Mouse (Mus musculus): ENCODE measurements around the gene P3h3. TPM values are rescaled to one million over a fixed set of nuclear protein-coding genes. Genes with fewer than 3 reads are reported as not detected.
"Not testable (repeated sequence)": the region's sequence is repeated elsewhere in the genome, so short reads cannot be mapped to it uniquely, and the experiment has no call there.

Gene P3h3
- total and polyA plus RNA-seq, 3 experiments: not detected

DNA sequence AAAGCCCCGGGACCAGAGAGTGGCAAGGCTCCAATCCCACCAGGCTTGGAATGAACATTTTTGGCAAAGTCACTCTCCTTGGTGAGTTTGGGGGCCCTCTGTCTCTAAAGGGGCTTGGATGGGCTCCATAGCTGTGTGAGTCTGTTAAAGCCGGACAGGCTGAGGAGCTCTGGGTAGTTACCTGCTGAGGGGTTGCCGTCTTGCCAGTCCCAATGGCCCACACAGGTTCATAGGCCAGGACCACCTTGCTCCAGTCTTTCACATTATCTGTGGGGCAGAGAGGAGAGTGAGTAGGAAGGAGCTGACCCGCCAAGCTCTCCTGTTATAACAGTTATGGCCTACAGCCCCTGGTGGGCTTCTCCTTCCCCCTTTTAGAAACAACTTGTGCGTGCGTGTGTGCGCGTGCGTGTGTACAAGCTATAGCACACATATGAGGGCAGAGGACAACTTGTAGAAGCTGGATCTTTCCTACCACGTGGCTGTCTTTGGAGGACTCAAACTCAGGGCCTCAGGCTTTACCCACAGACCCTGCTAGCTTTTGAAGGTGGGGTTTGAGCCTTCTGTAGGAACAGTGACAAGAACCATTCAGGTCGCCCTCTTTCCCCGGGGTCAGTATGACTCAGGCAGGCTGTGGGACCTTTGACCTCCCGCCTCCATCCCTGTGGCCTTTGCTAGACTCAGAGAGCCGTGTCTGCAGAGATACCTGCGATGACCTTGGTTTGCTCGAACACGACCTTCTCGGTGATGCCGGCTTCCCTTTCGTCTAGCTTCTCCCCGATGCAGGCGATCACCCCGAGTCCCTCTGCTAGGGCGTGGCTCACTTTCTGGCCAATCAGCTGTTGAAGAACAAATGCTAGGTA lies 45.6 kb downstream of the P3h3 start:
- no peak for ATAC-seq (ENCODE audit: extremely low read depth, insufficient number of reproducible peaks, low FRiP score, poor library complexity, severe bottlenecking)
- peak overlapping the region; percentile 78 for H3K4me3 ChIP-seq (ENCODE audit: low read depth, low read length)
- no peak for DNase-seq (ENCODE audit: low spot score)

DNA sequence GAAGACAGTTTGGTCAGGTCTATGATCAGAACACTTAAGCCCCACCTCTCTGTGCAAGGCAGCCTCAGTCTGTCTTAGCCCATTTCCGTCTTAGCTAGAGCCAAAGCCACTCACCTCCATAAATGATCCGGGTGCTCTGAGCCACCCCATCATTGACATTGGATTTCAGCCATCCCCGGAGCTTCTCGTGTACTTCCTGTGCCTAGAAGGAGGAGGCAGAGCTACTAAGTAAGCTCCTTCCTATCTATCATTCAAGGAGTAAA lies 46.2 kb downstream of the P3h3 start:
- no peak for TF ChIP-seq GATA2 (IDR thresholded peaks at IDR 0.05; ENCODE audit: borderline replicate concordance, low read depth, low read length)
- no peak for TF ChIP-seq GATA1 (IDR thresholded peaks at IDR 0.05; ENCODE audit: borderline replicate concordance, low read length)
- no peak for TF ChIP-seq TAL1 (conservative IDR thresholded peaks at IDR 0.05; ENCODE audit: low read depth, low read length)
- TF ChIP-seq POLR2AphosphoS5 (IDR thresholded peaks at IDR 0.05; ENCODE audit: insufficient replicate concordance, low read depth, low read length): no peak
- TF ChIP-seq CTCF (IDR thresholded peaks at IDR 0.05; ENCODE audit: low read depth, low read length): no peak
- Histone ChIP-seq H3K9me3 (replicated peaks) (no peaks in the 10 kb centered on the region), H3K4me3 (ENCODE audit: low read depth, low read length) (peak overlapping the region; percentile 78; the same call in 1 of the 2 replicates), H3K36me3 (replicated peaks) (peaks cover 74% of the 10 kb centered on the region), H3K4me1 (ENCODE audit: insufficient read depth, low read depth, low read length) (peaks cover 77% of the 10 kb centered on the region), H3K27me3 (ENCODE audit: insufficient read depth, low read length) (no peaks in the 10 kb centered on the region)
- ATAC-seq (ENCODE audit: extremely low read depth, insufficient number of reproducible peaks, low FRiP score, poor library complexity, severe bottlenecking) (no peak), DNase-seq (ENCODE audit: low spot score) (no peak)

More for the DNA sequence above, 45.6 kb downstream of the P3h3 start:
- no peaks in the 10 kb centered on the region for H3K27me3 ChIP-seq (ENCODE audit: insufficient read depth, low read length)
- peaks cover 71% of the 10 kb centered on the region for H3K4me1 ChIP-seq (ENCODE audit: insufficient read depth, low read depth, low read length)
- TF ChIP-seq GATA2 (IDR thresholded peaks at IDR 0.05; ENCODE audit: borderline replicate concordance, low read depth, low read length) (no peak), POLR2AphosphoS5 (IDR thresholded peaks at IDR 0.05; ENCODE audit: insufficient replicate concordance, low read depth, low read length) (0 out of 2 replicates have a peak, but pooled peaks have one; percentile 23)
- no peaks in the 10 kb centered on the region for H3K9me3 ChIP-seq (replicated peaks)
- H3K36me3 ChIP-seq (replicated peaks): peaks cover 80% of the 10 kb centered on the region

DNA sequence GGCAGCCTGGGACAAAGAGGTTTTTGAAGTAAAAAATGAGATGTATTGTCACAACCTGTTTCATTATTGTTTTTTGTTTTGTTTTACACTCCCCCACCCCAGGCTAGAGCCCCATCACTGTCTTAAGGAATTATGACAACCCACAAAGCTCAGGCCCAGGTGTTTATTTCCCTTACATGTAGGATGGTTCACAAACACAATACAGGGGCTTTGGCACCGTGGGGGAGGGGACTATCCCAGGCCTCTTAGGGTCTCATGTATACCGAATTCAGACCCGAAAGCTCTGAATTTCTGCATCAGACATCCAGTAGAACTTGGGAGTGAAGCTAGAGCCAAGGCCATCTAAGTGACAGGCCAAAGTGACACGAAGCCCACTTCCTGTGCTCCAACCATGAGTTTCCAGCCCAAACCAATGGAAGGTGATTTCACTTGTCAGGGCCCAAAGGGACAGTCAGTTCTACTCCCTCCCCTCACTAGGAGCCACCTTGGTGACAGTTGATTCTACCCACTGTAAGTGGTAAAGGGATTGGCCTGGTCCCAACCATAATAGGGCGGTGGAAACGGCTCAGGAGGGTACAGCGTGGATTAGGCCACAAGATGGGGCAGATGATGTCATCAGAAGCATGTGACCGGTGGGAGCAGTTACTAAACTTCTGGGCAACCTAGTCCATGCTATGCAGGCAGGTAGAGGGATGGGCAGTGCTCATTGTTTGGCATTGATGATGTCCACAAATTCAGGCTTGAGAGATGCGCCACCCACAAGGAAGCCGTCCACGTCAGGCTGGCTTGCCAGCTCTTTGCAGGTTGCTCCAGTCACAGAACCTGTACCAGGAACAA lies 46.8 kb downstream of the P3h3 start:
- not testable (repeated sequence) for H3K9me3 ChIP-seq (replicated peaks); ATAC-seq (ENCODE audit: extremely low read depth, insufficient number of reproducible peaks, low FRiP score, poor library complexity, severe bottlenecking); H3K27me3 ChIP-seq (ENCODE audit: insufficient read depth, low read length); DNase-seq (ENCODE audit: low spot score)
- peaks cover 83% of the 10 kb centered on the region for H3K4me1 ChIP-seq (ENCODE audit: insufficient read depth, low read depth, low read length)
- peak overlapping the region; percentile 78; the same call in 1 of the 2 replicates for H3K4me3 ChIP-seq (ENCODE audit: low read depth, low read length)
- peaks cover 69% of the 10 kb centered on the region for H3K36me3 ChIP-seq (replicated peaks)

DNA sequence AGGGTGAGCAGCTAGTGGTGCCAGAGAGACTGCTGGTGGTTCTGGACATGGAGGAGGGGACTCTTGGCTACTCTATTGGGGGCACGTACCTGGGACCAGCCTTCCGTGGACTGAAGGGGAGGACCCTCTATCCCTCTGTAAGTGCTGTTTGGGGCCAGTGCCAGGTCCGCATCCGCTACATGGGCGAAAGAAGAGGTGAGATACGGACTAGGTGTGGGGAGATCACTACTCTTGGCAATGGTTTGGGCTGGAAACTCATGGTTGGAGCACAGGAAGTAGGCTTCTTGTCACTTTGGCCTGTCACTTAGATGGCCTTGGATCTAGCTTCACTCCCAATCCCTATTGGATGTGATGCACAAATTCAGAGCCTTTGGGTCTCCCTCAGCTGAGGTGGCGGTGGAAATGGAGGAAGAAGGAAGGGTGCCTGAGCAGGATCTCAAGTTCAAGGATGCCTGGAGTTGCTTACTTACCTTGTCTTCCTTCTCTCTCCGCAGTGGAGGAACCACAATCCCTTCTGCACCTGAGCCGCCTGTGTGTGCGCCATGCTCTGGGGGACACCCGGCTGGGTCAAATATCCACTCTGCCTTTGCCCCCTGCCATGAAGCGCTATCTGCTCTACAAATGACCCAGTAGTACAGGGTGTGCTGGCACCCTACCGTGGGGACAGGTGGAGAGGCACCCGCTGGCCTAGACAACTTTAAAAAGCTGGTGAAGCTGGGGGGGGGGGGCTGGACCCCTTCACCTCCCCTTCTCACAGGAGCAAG lies 47.6 kb downstream of the P3h3 start:
- no peak for DNase-seq (ENCODE audit: low spot score)

DNA sequence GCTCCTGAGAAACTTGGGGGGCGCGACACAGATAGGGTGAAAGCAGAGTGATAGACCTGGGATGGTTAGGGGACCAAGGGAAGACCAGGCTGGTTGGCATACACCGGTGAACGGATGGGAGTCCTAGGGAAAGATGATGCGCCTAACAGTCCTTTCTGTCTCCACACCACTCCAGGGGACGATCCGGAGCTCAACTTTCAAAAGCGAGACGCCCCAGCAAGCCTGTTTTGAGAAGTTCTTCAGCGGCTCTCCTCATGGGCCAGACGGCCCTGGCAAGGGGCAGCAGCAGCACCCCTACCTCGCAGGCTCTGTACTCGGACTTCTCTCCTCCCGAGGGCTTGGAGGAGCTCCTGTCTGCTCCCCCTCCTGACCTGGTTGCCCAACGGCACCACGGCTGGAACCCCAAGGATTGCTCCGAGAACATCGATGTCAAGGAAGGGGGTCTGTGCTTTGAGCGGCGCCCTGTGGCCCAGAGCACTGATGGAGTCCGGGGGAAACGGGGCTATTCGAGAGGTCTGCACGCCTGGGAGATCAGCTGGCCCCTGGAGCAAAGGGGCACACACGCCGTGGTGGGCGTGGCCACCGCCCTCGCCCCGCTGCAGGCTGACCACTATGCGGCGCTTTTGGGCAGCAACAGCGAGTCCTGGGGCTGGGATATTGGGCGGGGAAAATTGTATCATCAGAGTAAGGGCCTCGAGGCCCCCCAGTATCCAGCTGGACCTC lies 48.3 kb downstream of the P3h3 start:
- no peaks in the 10 kb centered on the region for H3K9me3 ChIP-seq (replicated peaks)
- DNase-seq (ENCODE audit: low spot score) (peak; percentile 57), ATAC-seq (ENCODE audit: extremely low read depth, insufficient number of reproducible peaks, low FRiP score, poor library complexity, severe bottlenecking) (0 out of 2 replicates have a peak, but pooled peaks have one; percentile 2)
- peaks cover 83% of the 10 kb centered on the region for H3K4me1 ChIP-seq (ENCODE audit: insufficient read depth, low read depth, low read length)
- H3K4me3 ChIP-seq (ENCODE audit: low read depth, low read length): peak overlapping the region; percentile 74
- H3K36me3 ChIP-seq (replicated peaks): peaks cover 53% of the 10 kb centered on the region
- TF ChIP-seq CTCF (IDR thresholded peaks at IDR 0.05; ENCODE audit: low read depth, low read length) (peak; percentile 36; the same call in 1 of the 2 replicates), GATA1 (IDR thresholded peaks at IDR 0.05; ENCODE audit: borderline replicate concordance, low read length) (no peak), POLR2AphosphoS5 (IDR thresholded peaks at IDR 0.05; ENCODE audit: insufficient replicate concordance, low read depth, low read length) (peak; percentile 38; the same call in 1 of the 2 replicates)
- H3K27me3 ChIP-seq (ENCODE audit: insufficient read depth, low read length): no peaks in the 10 kb centered on the region

More for the DNA sequence above, 47.6 kb downstream of the P3h3 start:
- H3K9me3 ChIP-seq (replicated peaks): no peaks in the 10 kb centered on the region
- H3K27me3 ChIP-seq (ENCODE audit: insufficient read depth, low read length): no peaks in the 10 kb centered on the region
- peak; percentile 91; the same call in 1 of the 2 replicates for TF ChIP-seq POLR2AphosphoS5 (IDR thresholded peaks at IDR 0.05; ENCODE audit: insufficient replicate concordance, low read depth, low read length)
- no peak for TF ChIP-seq GATA2 (IDR thresholded peaks at IDR 0.05; ENCODE audit: borderline replicate concordance, low read depth, low read length)
- peaks cover 84% of the 10 kb centered on the region for H3K4me1 ChIP-seq (ENCODE audit: insufficient read depth, low read depth, low read length)
- H3K36me3 ChIP-seq (replicated peaks): peaks cover 60% of the 10 kb centered on the region
- H3K4me3 ChIP-seq (ENCODE audit: low read depth, low read length): peak overlapping the region; percentile 74
- ATAC-seq (ENCODE audit: extremely low read depth, insufficient number of reproducible peaks, low FRiP score, poor library complexity, severe bottlenecking): no peak

Data from G1E (cell line).